Mouse (Mus musculus) fat pad, adult 2 months (tissue): ENCODE measurements around the gene Shisa8.
"Not testable (repeated sequence)": the region's sequence is repeated elsewhere in the genome, so short reads cannot be mapped to it uniquely, and the experiment has no call there.

Experiments
- DNase-seq: peaks from one replicate; pipeline ENCODE4 v3.0.0-alpha.2; 2011; ENCODE audit warnings: low read depth, low spot score; ENCODE audit errors: extremely low read depth

Gene Shisa8

DNA sequence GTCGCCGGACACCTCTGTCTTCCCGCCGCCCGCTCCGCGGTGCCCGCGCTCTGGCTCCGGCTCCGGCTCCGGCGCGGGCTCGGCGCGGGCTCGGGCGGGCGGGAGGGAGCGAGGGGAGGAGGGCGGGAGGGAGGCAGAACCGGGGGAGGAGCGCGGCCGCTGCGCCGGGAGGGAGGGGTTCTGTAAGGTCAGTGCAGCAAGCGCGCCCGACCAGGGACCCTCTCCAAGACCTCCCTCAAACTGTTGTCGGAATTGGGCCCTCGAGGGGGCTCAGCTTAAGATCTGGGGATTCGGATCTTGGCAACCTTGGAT, at the start of gene Shisa8:
Gene Shisa8, minus strand, starts transcription at position 64 of the 312 bp plus-strand sequence.
- DNase-seq = no peak

DNA sequence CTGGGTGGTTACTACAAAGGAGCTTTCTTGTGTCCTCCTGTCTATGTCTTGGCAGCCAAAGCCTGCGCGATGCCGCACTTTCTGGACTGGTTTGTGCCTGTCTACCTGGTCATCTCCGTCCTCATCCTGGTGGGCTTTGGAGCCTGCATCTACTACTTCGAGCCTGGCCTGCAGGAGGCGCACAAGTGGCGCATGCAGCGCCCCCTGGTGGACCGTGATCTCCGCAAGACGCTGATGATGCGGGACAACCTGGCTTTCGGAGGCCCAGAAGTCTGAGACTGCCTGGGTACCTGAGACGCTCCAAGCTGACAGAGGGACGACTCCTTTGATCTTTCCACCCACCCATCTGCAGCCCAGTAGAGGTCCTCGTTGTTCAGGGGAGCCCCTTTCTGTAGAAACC, 46.9 kb upstream of the Shisa8 start:
- no peak for DNase-seq

GRCm38 (mm10) chr15:82255944-82256383, 43.3 kb upstream of the Shisa8 start:
- no peak for DNase-seq

DNA sequence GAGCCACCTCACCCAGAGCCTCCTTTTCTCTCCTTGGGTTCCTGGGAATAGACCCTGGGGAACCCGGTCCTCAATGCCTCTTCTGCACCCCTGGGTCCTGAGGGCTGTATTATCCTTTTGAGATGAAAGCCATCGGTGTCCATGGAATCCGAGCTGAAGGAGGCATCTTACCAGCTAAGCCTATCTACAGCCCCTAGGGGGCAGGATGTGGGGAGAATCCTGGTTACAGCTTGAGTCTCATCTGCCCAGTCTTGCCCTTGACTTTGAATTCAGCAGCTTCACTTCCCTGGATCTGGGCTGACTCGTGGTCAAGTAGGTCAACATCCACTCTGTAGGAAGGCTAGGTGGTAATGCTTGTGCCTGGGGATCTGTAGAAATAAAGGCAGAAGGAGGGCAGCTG, 42.6 kb upstream of the Shisa8 start:
- no peak for DNase-seq

DNA sequence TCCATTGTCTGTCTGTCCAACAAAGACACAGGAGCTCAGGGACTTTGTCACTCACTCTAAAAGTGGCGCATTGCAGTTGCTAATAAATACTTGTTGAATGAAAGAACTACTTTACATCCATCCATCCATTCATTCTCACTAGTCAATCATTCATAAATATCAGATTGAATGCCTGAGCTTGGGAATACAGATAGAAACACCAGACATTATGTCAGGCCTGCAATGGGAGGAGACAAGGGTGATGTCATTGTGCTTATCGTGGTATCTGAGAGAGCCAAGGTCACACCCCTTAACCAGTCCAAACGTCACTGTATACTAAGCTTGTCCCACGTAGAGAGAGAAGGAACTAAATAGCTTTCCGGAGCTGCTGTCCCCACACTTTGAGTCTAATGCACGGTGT, 39.5 kb upstream of the Shisa8 start, which contains the start of gene 1500009C09Rik:
Gene 1500009C09Rik, plus strand, starts transcription at position 301 of the 400 bp plus-strand sequence.
- DNase-seq = no peak

DNA sequence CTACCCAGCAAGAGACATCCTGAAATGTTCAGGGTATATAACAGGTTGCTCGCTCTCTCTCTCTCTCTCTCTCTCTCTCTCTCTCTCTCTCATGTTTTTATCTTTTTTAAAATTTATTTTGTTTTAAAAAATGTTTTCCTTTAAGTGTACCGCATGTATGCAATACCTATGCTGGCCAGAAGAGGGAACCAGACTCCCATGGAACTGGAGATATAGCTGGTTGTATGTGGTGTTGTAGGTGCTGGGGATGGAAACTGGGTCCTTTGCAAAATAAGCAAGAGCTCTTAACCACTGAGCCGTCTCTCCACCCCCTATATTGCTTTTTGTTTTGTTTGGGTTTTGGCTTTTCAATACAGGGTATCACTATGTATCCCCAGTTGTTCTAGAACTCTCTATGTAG, 39.0 kb upstream of the Shisa8 start:
- no peak for DNase-seq

GRCm38 (mm10) chr15:82247131-82247776, 34.6 kb upstream of the Shisa8 start:
- DNase-seq = no peak

GRCm38 (mm10) chr15:82244805-82245161, 32.2 kb upstream of the Shisa8 start:
- DNase-seq = not testable (repeated sequence)

DNA sequence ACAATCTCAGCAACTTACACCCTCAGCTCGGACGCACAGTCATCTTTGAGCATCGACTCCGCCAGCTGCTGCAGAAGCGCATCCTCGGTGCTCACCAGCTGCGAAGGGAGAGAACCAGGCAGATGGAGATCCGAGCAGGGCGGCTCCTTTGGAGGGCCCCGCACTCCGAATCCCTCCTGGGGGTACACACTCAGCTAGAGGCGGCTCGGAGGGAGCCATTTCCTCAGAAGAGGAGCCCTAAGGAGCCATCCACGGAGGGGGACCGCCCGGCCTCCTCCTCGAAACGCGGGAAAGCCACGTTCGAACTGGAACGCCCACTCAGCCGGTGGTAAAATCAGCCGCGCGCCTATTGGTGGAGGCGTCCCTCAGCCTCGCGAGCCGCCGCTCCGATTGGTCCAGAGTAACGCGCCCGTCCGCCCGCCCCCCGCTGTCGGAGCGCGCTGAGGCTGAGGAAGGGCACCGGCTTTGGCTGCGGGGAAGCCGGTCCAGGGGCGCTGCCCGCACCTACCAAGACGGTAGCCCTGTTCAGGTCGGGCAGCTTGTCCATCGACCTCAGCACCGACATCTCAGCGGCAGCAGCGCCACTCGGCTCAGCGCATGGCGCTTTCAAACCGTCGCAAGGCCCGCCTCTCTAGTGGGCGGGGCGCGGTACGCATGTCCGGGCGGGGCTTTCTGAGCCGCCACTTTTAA, 31.6 kb upstream of the Shisa8 start, which contains the start of gene Cenpm:
Gene Cenpm, minus strand, starts transcription at position 634 of the 690 bp plus-strand sequence.
- no peak for DNase-seq

DNA sequence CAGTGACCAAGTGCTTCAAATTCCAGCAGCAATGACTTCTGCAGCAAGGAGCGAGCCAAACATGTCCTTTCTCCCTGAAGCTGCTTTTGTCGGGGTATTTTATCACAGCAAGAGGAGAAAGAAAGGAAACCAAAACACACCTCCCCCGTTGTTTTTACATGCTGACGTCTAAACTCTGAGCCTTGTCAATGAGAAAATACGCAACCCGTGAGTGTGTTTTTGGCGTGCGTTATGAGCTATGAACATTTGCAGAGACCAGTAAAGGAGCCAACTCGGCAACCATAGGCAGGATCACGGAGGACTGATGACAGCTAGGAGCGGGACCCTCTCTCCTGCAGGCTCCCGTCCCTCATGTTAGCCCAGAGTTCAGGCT, 31.1 kb upstream of the Shisa8 start:
- no peak for DNase-seq

DNA sequence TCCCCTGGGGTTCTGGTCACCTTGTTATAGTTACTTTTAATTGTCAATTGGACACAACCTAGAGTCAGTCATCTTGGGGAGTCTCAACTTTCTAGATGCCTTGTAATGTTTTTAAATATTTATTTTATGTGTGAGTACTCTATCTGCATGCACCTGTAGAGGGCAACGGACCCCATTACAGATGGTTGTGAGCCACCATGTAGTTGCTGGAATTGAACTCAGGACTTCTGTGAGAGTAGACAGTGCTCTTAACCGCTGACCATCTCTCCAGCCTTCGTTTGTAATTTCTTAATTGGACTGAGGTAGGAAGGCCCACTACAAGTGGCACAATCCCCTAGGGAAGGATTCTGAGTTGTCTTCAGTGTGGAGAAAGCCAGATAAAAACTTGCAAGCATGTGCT, 30.7 kb upstream of the Shisa8 start:
- no peak for DNase-seq

- no peak for DNase-seq
Observed at GRCm38 (mm10) chr15:82236565-82236964, 23.9 kb upstream of the Shisa8 start.

DNA sequence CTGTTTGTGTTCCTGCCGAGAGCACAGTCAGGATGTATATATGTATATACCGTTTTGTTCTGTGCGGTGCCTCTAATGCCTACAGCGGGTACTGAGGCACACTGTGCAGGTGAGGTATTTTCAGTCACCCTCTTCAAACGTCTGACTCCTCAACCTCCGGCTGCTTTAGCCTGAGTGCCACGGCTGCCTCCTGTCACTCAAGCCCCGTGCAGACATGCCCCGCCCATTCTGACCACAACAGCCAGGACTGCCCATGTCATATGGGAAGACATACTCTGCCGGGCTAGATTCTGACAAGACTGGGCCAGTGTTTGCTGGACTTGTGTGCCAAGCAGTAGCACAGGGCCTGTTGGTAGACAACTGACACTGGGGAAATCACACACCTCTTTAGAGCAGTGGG, 23.0 kb upstream of the Shisa8 start:
- DNase-seq = no peak

- DNase-seq = no peak
Observed at GRCm38 (mm10) chr15:82232651-82233050, 20.0 kb upstream of the Shisa8 start.

- DNase-seq = no peak
Observed at GRCm38 (mm10) chr15:82231591-82232378, 19.2 kb upstream of the Shisa8 start.

- no peak for DNase-seq
Observed at GRCm38 (mm10) chr15:82231100-82231499, 18.5 kb upstream of the Shisa8 start.

- no peak for DNase-seq
Observed at GRCm38 (mm10) chr15:82230098-82230611, 17.5 kb upstream of the Shisa8 start.

GRCm38 (mm10) chr15:82229542-82230045, 17.0 kb upstream of the Shisa8 start:
- DNase-seq = no peak

- DNase-seq = no peak
Observed at GRCm38 (mm10) chr15:82225769-82226168, 13.2 kb upstream of the Shisa8 start.

DNA sequence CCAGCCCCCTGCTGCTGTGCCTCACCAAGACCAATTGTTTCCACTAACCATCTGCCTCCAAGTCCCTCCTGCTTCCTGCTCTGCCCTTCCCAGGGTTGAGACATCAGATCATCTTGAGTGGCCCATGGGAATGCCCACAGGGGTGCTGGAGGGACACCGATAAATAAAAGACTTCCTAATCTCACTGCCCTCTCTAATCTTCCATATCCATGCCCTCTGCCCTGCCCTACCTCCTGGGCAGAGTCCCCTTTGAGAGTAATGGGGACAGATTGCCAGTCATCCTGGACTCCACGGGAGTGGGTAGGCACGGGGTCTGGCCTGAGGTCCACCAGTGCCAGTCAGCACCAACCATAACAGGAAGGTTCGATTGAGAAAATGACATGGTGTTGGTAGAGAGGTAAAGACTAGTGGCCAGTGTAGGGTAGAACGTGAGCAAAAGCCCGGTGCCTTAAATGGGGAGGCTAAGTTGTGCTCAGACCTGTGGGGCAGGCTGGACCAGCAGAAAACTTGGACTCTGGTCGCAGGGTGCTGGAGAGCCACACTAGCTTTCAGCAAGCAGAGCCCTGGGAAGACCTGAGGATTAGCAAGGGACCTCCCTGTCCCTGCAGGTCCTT, 12.1 kb upstream of the Shisa8 start:
- DNase-seq = no peak
